Mouse (Mus musculus) leukemia stem cell, adult 10-12 weeks (primary cell): ENCODE results near the gene Gamt. TPM values are rescaled to one million over a fixed set of nuclear protein-coding genes. Genes with fewer than 3 reads are reported as not detected.

Experiments
- polyA plus RNA-seq: library from polyadenylated mRNA; stranded (reverse); fragments of >175 nt; gene quantifications from 2 replicates; pipeline ENCODE4 v1.2.3, GENCODE M21; 2012; ENCODE audit warnings: low replicate concordance

Gamt gene
- polyA plus RNA-seq, result 0.64 and 0.93 TPM in 2 replicates

GRCm38 (mm10) chr10:80260642-80261584, at the start of gene Gamt, which contains the start of gene Dazap1:
Gene Gamt, minus strand, starts transcription at chr10:80261012.
Gene Dazap1, plus strand, starts transcription at chr10:80261486.

DNA sequence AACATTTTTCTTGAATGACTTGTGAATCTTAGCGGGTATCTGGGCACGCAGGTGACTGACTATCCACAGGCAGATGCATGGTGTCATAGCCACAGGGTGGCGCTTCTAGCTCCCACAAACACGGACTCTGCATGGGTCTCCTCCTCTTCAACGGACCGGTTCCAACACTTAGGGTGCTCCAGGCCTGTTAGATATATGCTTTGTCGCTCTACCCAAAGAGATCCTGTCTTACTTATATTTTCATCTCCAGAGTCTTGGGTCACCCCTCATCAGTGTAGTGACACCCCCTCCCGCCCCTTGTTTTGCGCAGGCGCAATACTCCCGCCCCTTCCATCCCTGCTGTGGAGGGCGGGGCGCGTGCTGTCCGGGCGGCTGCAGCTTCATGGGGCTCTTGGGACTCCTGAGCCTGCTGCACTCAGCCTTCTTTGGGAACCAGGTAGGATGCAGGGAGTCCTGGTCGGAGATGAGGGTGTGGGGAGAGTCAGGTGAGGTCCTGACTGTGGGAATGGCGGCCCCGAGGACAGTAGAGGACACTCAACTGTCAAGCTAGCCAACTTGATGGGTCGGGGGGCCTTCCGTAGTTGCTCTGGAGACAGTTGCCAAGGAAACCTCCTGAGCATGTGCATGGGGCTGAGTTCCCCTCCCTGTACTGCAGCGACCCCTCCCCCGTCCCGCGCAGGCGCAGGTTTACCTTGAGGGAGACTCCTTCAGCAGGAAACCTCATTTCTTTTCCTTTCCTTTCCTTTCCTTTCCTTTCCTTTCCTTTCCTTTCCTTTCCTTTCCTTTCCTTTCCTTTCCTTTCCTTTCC, 35.0 kb upstream of the Gamt start, which contains the start of gene Apc2:
Apc2 (plus strand) TSS at position 360 of the 808 bp plus-strand sequence.

GRCm38 (mm10) chr10:80292251-80293146, 31.7 kb upstream of the Gamt start, which contains the start of gene Rps15:
Gene Rps15, plus strand, starts transcription at chr10:80292453.

DNA sequence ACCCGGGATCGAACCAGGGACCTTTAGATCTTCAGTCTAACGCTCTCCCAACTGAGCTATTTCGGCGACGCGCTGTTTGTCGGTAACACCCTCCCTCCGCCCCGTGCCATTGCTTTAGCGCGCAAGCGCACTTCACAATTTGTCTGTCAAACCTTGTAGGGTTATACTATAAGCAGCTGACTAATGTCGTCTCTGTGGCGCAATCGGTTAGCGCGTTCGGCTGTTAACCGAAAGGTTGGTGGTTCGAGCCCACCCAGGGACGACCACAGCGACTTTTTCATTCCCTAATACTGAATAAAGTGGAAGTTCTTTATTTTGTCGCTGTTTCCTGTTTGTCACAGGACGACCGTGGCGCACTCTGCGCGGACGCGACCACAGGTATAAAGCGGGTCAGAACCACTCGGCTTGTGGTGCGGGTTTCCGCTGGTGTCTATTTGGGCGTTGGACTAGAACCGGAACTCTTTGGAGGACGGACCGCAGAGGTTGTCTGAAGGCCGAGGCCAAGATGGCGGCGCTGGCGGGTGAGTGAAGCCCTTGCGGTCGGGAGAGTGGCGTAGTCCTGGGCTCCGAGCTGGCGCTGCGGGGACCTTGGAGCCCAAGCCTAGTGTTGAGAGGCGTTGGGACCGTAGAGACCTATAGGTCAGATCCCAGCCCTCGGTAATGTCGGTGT, 11.7 kb downstream of the Gamt start, which contains the start of gene Ndufs7:
Ndufs7 (plus strand) TSS at position 151 of the 670 bp plus-strand sequence.

GRCm38 (mm10) chr10:80226416-80227165, 34.2 kb downstream of the Gamt start, which contains the start of gene Mum1:
Gene Mum1, plus strand, starts transcription at chr10:80226434.

Other genes starting within 250 kb of the Gamt start
- 156 and 353 TPM in 2 replicates for gene Arhgap45, start 244.4 kb downstream of the Gamt start, polyA plus RNA-seq
- gene Polr2e, start 221.2 kb downstream of the Gamt start, polyA plus RNA-seq, result 53.8 and 132 TPM in 2 replicates
- 698 and 1,678 TPM in 2 replicates for gene Gpx4, start 213.8 kb downstream of the Gamt start, polyA plus RNA-seq
- 72.7 and 82.1 TPM in 2 replicates for gene Sbno2, start 155.4 kb downstream of the Gamt start, polyA plus RNA-seq
- gene Stk11, start 145.2 kb downstream of the Gamt start, polyA plus RNA-seq, result 127 and 185 TPM in 2 replicates
- 1,038 and 1,245 TPM in 2 replicates for gene Atp5d, start 122.4 kb downstream of the Gamt start, polyA plus RNA-seq
- 40.1 and 43.9 TPM in 2 replicates for gene Cbarp, start 120.2 kb downstream of the Gamt start, polyA plus RNA-seq
- 224 and 253 TPM in 2 replicates for gene Midn, start 112.7 kb downstream of the Gamt start, polyA plus RNA-seq
- gene Cirbp, start 95.0 kb downstream of the Gamt start, polyA plus RNA-seq, result 19.6 and 38.2 TPM in 2 replicates
- 7.0 and 16.7 TPM in 2 replicates for gene 1600002K03Rik, start 88.1 kb downstream of the Gamt start, polyA plus RNA-seq
- 1.4 and 1.8 TPM in 2 replicates for gene Efna2, start 81.5 kb downstream of the Gamt start, polyA plus RNA-seq
- 47.2 and 117 TPM in 2 replicates for gene Mum1, start 34.6 kb downstream of the Gamt start, polyA plus RNA-seq
- 197 and 234 TPM in 2 replicates for gene Ndufs7, start 11.9 kb downstream of the Gamt start, polyA plus RNA-seq
- gene Dazap1, start 474 bp upstream of the Gamt start, polyA plus RNA-seq, result 831 and 856 TPM in 2 replicates
- 1,647 and 3,347 TPM in 2 replicates for gene Rps15, start 31.4 kb upstream of the Gamt start, polyA plus RNA-seq
- gene Apc2, start 35.0 kb upstream of the Gamt start, polyA plus RNA-seq, result 0.09 and 0.10 TPM in 2 replicates
- gene 2310011J03Rik, start 59.5 kb upstream of the Gamt start, polyA plus RNA-seq, result 80.6 and 113 TPM in 2 replicates
- gene Pcsk4, start 68.5 kb upstream of the Gamt start, polyA plus RNA-seq, result 29.8 and 43.5 TPM in 2 replicates
- 198 and 406 TPM in 2 replicates for gene Reep6, start 68.9 kb upstream of the Gamt start, polyA plus RNA-seq
- gene Adamtsl5, start 87.4 kb upstream of the Gamt start, polyA plus RNA-seq, result 59.0 and 75.4 TPM in 2 replicates
- not detected in 2 replicates for gene Plk5, start 95.4 kb upstream of the Gamt start, polyA plus RNA-seq
- 45.9 and 68.4 TPM in 2 replicates for gene Mex3d, start 126.6 kb upstream of the Gamt start, polyA plus RNA-seq
- 234 and 272 TPM in 2 replicates for gene Mbd3, start 138.5 kb upstream of the Gamt start, polyA plus RNA-seq
- gene Uqcr11, start 145.8 kb upstream of the Gamt start, polyA plus RNA-seq, result 544 and 1,539 TPM in 2 replicates
- gene Tcf3, start 172.6 kb upstream of the Gamt start, polyA plus RNA-seq, result 1,132 and 1,188 TPM in 2 replicates
- gene Onecut3, start 233.8 kb upstream of the Gamt start, polyA plus RNA-seq, result not detected in 2 replicates